Mouse (Mus musculus): Measurements from ENCODE around the gene Atp6v0c. TPM values are rescaled to one million over a fixed set of nuclear protein-coding genes. Genes with fewer than 3 reads are reported as not detected.

The Atp6v0c gene
- total and polyA plus RNA-seq, 3 experiments: 65.5 to 285 (median 189) TPM

GRCm38 (mm10) chr17:24210591-24210990 is 41.1 kb upstream of the Atp6v0c start:
- ATAC-seq (ENCODE audit: extremely low read depth, insufficient number of reproducible peaks, low FRiP score, poor library complexity, severe bottlenecking) (no peak), DNase-seq (ENCODE audit: low spot score) (no peak)
- Histone ChIP-seq H3K4me3 (ENCODE audit: low read depth, low read length) (peak overlapping the region; percentile 45; the same call in 1 of the 2 replicates), H3K27me3 (ENCODE audit: insufficient read depth, low read length) (no peaks in the 10 kb centered on the region), H3K4me1 (ENCODE audit: insufficient read depth, low read depth, low read length) (peaks cover 84% of the 10 kb centered on the region), H3K9me3 (replicated peaks) (no peaks in the 10 kb centered on the region), H3K36me3 (replicated peaks) (peaks cover 41% of the 10 kb centered on the region)
- TF ChIP-seq TAL1 (conservative IDR thresholded peaks at IDR 0.05; ENCODE audit: low read depth, low read length) (no peak), GATA1 (IDR thresholded peaks at IDR 0.05; ENCODE audit: borderline replicate concordance, low read length) (no peak), GATA2 (IDR thresholded peaks at IDR 0.05; ENCODE audit: borderline replicate concordance, low read depth, low read length) (no peak), CTCF (IDR thresholded peaks at IDR 0.05; ENCODE audit: low read depth, low read length) (no peak), POLR2AphosphoS5 (IDR thresholded peaks at IDR 0.05; ENCODE audit: insufficient replicate concordance, low read depth, low read length) (no peak)

GRCm38 (mm10) chr17:24209916-24210240 is 40.4 kb upstream of the Atp6v0c start:
- Histone ChIP-seq H3K9me3 (replicated peaks) (no peaks in the 10 kb centered on the region), H3K27me3 (ENCODE audit: insufficient read depth, low read length) (no peaks in the 10 kb centered on the region), H3K36me3 (replicated peaks) (peaks cover 34% of the 10 kb centered on the region), H3K4me3 (ENCODE audit: low read depth, low read length) (no peak overlapping the region), H3K4me1 (ENCODE audit: insufficient read depth, low read depth, low read length) (peaks cover 84% of the 10 kb centered on the region)
- TF ChIP-seq CTCF (IDR thresholded peaks at IDR 0.05; ENCODE audit: low read depth, low read length) (no peak), TAL1 (conservative IDR thresholded peaks at IDR 0.05; ENCODE audit: low read depth, low read length) (no peak), POLR2AphosphoS5 (IDR thresholded peaks at IDR 0.05; ENCODE audit: insufficient replicate concordance, low read depth, low read length) (no peak), GATA2 (IDR thresholded peaks at IDR 0.05; ENCODE audit: borderline replicate concordance, low read depth, low read length) (no peak), GATA1 (IDR thresholded peaks at IDR 0.05; ENCODE audit: borderline replicate concordance, low read length) (no peak)
- DNase-seq (ENCODE audit: low spot score): no peak
- ATAC-seq (ENCODE audit: extremely low read depth, insufficient number of reproducible peaks, low FRiP score, poor library complexity, severe bottlenecking): no peak

- TF ChIP-seq POLR2AphosphoS5 (IDR thresholded peaks at IDR 0.05; ENCODE audit: insufficient replicate concordance, low read depth, low read length): no peak
- TF ChIP-seq TAL1 (conservative IDR thresholded peaks at IDR 0.05; ENCODE audit: low read depth, low read length): no peak; the same call in 1 of the 2 replicates
- TF ChIP-seq CTCF (IDR thresholded peaks at IDR 0.05; ENCODE audit: low read depth, low read length): no peak
- TF ChIP-seq GATA1 (IDR thresholded peaks at IDR 0.05; ENCODE audit: borderline replicate concordance, low read length): no peak
- no peak for TF ChIP-seq GATA2 (IDR thresholded peaks at IDR 0.05; ENCODE audit: borderline replicate concordance, low read depth, low read length)
- Histone ChIP-seq H3K36me3 (replicated peaks) (peaks cover 34% of the 10 kb centered on the region), H3K9me3 (replicated peaks) (no peaks in the 10 kb centered on the region), H3K4me1 (ENCODE audit: insufficient read depth, low read depth, low read length) (peaks cover 86% of the 10 kb centered on the region), H3K27me3 (ENCODE audit: insufficient read depth, low read length) (no peaks in the 10 kb centered on the region), H3K4me3 (ENCODE audit: low read depth, low read length) (peak within 1 kb of the TSS; percentile 97)
- ATAC-seq (ENCODE audit: extremely low read depth, insufficient number of reproducible peaks, low FRiP score, poor library complexity, severe bottlenecking) (no peak), DNase-seq (ENCODE audit: low spot score) (peak; percentile 70)
Observed at GRCm38 (mm10) chr17:24209043-24209915, 39.8 kb upstream of the Atp6v0c start, which contains the start of gene Ntn3. TSS of gene Ntn3 (minus strand) at chr17:24209531.

GRCm38 (mm10) chr17:24208641-24209042 is 39.1 kb upstream of the Atp6v0c start:
- Histone ChIP-seq H3K27me3 (ENCODE audit: insufficient read depth, low read length) (no peaks in the 10 kb centered on the region), H3K4me3 (ENCODE audit: low read depth, low read length) (peak overlapping the region; percentile 97), H3K9me3 (replicated peaks) (no peaks in the 10 kb centered on the region), H3K4me1 (ENCODE audit: insufficient read depth, low read depth, low read length) (peaks cover 90% of the 10 kb centered on the region), H3K36me3 (replicated peaks) (peaks cover 30% of the 10 kb centered on the region)
- TF ChIP-seq CTCF (IDR thresholded peaks at IDR 0.05; ENCODE audit: low read depth, low read length) (no peak), GATA1 (IDR thresholded peaks at IDR 0.05; ENCODE audit: borderline replicate concordance, low read length) (no peak), TAL1 (conservative IDR thresholded peaks at IDR 0.05; ENCODE audit: low read depth, low read length) (no peak), POLR2AphosphoS5 (IDR thresholded peaks at IDR 0.05; ENCODE audit: insufficient replicate concordance, low read depth, low read length) (no peak), GATA2 (IDR thresholded peaks at IDR 0.05; ENCODE audit: borderline replicate concordance, low read depth, low read length) (no peak)
- DNase-seq (ENCODE audit: low spot score) (no peak), ATAC-seq (ENCODE audit: extremely low read depth, insufficient number of reproducible peaks, low FRiP score, poor library complexity, severe bottlenecking) (no peak)

- H3K4me1 ChIP-seq (ENCODE audit: insufficient read depth, low read depth, low read length): peaks cover 92% of the 10 kb centered on the region
- DNase-seq (ENCODE audit: low spot score): no peak
- peak overlapping the region; percentile 97 for H3K4me3 ChIP-seq (ENCODE audit: low read depth, low read length)
- no peaks in the 10 kb centered on the region for H3K9me3 ChIP-seq (replicated peaks)
- ATAC-seq (ENCODE audit: extremely low read depth, insufficient number of reproducible peaks, low FRiP score, poor library complexity, severe bottlenecking): no peak
- no peaks in the 10 kb centered on the region for H3K27me3 ChIP-seq (ENCODE audit: insufficient read depth, low read length)
- TF ChIP-seq GATA1 (IDR thresholded peaks at IDR 0.05; ENCODE audit: borderline replicate concordance, low read length) (no peak), CTCF (IDR thresholded peaks at IDR 0.05; ENCODE audit: low read depth, low read length) (no peak)
- peaks cover 29% of the 10 kb centered on the region for H3K36me3 ChIP-seq (replicated peaks)
Observed at GRCm38 (mm10) chr17:24207768-24208640, 38.5 kb upstream of the Atp6v0c start.

Data from G1E (cell line).